Mouse (Mus musculus) embryonic facial prominence, embryonic 11.5 days (tissue): ENCODE measurements around the gene Gm7694. TPM values are rescaled to one million over a fixed set of nuclear protein-coding genes. Genes with fewer than 3 reads are reported as not detected.
A peak's percentile ranks its signal among the peaks of the same experiment; 100 is the strongest.

Experiments used
- ATAC-seq: fragments of 200-750 bp; cut with Nextera tagmentation; replicated peaks from 2 replicates; pipeline ENCODE4 v1.8.0; 2017; ENCODE audit warnings: low read depth; ENCODE audit not compliant: insufficient number of reproducible peaks, low FRiP score, low TSS enrichment
- DNase-seq: peaks from one replicate; pipeline ENCODE4 v3.0.0-alpha.2; 2015; ENCODE audit warnings: low spot score
- H3K27ac ChIP-seq: fragments of 300-500 bp; sonication (generic); replicated peaks from 2 replicates; pipeline ENCODE4 v1.5.1; 2014; ENCODE audit warnings: mild to moderate bottlenecking, low read depth, low read length, control low read depth
- H3K27me3 ChIP-seq: fragments of 300-500 bp; sonication (generic); 2 replicates; pipeline ENCODE4 v1.6.1; 2014; ENCODE audit warnings: mild to moderate bottlenecking, low read length, moderate library complexity, mixed read lengths; ENCODE audit not compliant: control insufficient read depth, insufficient read depth
- H3K36me3 ChIP-seq: fragments of 300-500 bp; sonication (generic); replicated peaks from 2 replicates; pipeline ENCODE4 v1.6.1; 2014; ENCODE audit warnings: low read depth, mild to moderate bottlenecking, low read length, moderate library complexity, mixed read lengths; ENCODE audit not compliant: control insufficient read depth, insufficient read depth
- H3K4me1 ChIP-seq: fragments of 300-500 bp; sonication (generic); 2 replicates; pipeline ENCODE4 v1.6.1; 2014; ENCODE audit warnings: low read length, mixed read lengths; ENCODE audit not compliant: control insufficient read depth, insufficient read depth
- H3K4me2 ChIP-seq: fragments of 300-500 bp; sonication (generic); 2 replicates; pipeline ENCODE4 v1.6.1; 2014; ENCODE audit warnings: low read depth, mild to moderate bottlenecking, control low read depth, low read length, moderate library complexity
- H3K4me3 ChIP-seq: fragments of 300-500 bp; sonication (generic); 2 replicates; pipeline ENCODE4 v1.5.1; 2014; ENCODE audit warnings: low read depth, low read length, control low read depth
- H3K9ac ChIP-seq: fragments of 300-500 bp; sonication (generic); replicated peaks from 2 replicates; pipeline ENCODE4 v1.6.1; 2014; ENCODE audit warnings: mild to moderate bottlenecking, control low read depth, low read length
- H3K9me3 ChIP-seq: fragments of 300-500 bp; sonication (generic); replicated peaks from 2 replicates; pipeline ENCODE4 v1.6.1; 2016; ENCODE audit warnings: mild to moderate bottlenecking, low read length, inconsistent platforms, mixed read lengths; ENCODE audit not compliant: control insufficient read depth
- WGBS: fragments of 180-500 bp; shearing (Covaris S2); extraction: QIAGEN DNeasy Blood & Tissue Kit; methylation state at CpG from one replicate; pipeline ENCODE4 v1.1.7; 2014; 5-methylcytosine and 5-hydroxymethylcytosine counted together
- polyA plus RNA-seq: library from polyadenylated mRNA; unstranded; fragments of >200 nt; fragmentation: Nextera tagmentation; extraction: Ambion mirVana; gene quantifications from 2 replicates; pipeline ENCODE4 v1.2.1, GENCODE M21; 2014

Gm7694 gene
- polyA plus RNA-seq, 1 experiment from 2014 or later = 1.4 TPM

DNA sequence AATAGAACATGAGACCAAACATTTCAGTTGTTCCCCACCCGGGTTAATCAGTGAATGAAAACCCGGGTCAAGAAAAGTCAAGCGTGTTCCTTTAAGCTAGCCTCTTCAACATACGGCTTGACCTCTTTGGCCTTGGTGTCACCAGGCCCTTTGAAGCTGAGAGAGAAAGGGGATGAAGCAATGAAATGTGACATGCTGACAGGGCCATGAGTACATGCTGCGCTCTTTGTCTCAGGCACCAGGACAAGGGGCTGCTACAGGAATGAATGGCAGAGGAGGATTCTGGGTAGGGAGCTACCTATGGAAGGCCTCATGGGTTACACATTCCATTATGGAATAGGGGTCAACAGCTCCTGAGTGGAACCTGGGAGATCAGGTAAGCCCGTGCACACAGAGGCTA lies 3.0 kb downstream of the Gm7694 start:
- no peaks in the 10 kb centered on the region for H3K36me3 ChIP-seq
- no peaks in the 10 kb centered on the region for H3K9me3 ChIP-seq
- H3K27me3 ChIP-seq = no peaks in the 10 kb centered on the region
- H3K4me3 ChIP-seq = no peak overlapping the region
- H3K4me1 ChIP-seq = no peaks in the 10 kb centered on the region
- WGBS = 56% methylated on average over 6 of the region's 6 CpGs
- no peak overlapping the region for H3K27ac ChIP-seq
- no peak overlapping the region for H3K9ac ChIP-seq
- H3K4me2 ChIP-seq = no peak overlapping the region
- ATAC-seq = no peak
- no peak for DNase-seq

DNA sequence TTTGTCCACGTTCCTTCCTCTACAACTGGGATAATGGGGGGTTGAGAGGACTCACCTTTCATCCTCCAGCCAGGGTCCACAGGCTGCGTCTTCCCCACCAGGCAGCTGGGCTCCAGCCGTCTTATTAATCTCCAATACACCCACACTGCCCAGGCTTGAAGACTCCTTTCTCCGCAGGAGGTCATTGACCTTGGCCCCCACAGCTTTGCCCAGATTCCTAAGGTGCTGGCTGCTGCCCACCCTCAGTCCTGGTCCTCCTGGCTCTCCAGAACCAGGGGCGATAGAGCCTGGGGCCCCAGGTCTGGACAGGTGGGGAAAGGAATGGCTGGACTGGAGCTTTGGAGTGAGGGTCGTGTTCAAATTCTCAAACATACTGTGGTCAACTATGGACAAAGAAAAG lies 3.7 kb downstream of the Gm7694 start:
- DNase-seq (no peak), ATAC-seq (no peak)
- Histone ChIP-seq H3K36me3 (no peaks in the 10 kb centered on the region), H3K4me2 (no peak overlapping the region), H3K9me3 (no peaks in the 10 kb centered on the region), H3K27me3 (no peaks in the 10 kb centered on the region), H3K4me1 (no peaks in the 10 kb centered on the region), H3K9ac (no peak overlapping the region), H3K27ac (no peak overlapping the region), H3K4me3 (no peak overlapping the region)
- WGBS = 72% methylated on average over 6 of the region's 6 CpGs

DNA sequence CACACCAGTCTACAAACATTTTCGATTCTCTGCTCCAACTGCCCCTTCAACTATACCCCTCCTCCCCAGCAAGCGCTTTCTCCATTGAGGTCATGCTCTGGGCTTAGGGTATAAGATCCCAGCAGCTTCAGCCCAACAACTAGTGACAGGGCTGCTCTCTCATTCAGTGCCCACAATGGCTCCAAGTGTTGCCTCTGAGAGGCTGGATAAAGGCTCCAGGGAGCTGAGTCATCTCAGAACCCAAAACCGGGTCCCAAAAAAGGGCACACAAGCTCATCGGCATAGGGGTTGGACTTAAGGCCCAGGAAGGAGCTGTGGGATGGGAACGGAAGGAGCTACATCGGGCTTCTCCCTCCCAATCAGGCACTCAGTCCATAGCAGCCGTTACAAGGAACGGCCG lies 4.4 kb downstream of the Gm7694 start:
- Histone ChIP-seq H3K4me2 (no peak overlapping the region), H3K27me3 (no peaks in the 10 kb centered on the region), H3K9me3 (no peaks in the 10 kb centered on the region), H3K4me3 (no peak overlapping the region), H3K9ac (no peak overlapping the region), H3K4me1 (no peaks in the 10 kb centered on the region), H3K27ac (no peak overlapping the region), H3K36me3 (no peaks in the 10 kb centered on the region)
- 95% methylated on average over 9 of the region's 9 CpGs for whole genome bisulfite sequencing
- ATAC-seq (no peak), DNase-seq (no peak)

DNA sequence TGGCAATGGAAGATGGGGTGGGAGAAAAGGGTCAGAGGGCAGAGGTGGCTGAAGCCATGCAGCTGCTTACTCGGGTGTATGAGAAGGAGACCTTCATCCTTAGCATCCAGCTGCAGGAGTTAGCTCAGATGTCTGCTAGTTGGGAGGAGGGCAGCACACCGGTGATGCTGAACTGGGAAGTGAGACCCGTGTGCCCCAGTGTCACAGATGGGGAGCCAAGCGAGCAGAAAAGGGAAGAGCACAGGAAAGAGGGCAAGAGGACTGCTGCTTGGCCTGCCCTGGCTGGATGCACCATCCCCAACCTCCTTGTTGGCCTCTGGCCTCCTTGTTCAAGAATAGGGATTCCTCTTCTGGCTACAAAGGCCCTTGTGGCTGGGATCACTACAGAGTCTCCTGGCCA lies 6.6 kb downstream of the Gm7694 start:
- Histone ChIP-seq H3K4me2 (no peak overlapping the region), H3K36me3 (no peaks in the 10 kb centered on the region), H3K27ac (no peak overlapping the region), H3K4me1 (no peaks in the 10 kb centered on the region), H3K27me3 (no peaks in the 10 kb centered on the region), H3K9me3 (no peaks in the 10 kb centered on the region), H3K9ac (no peak overlapping the region), H3K4me3 (no peak overlapping the region)
- ATAC-seq (no peak), DNase-seq (no peak)
- 74% methylated on average over 4 of the region's 4 CpGs for WGBS

DNA sequence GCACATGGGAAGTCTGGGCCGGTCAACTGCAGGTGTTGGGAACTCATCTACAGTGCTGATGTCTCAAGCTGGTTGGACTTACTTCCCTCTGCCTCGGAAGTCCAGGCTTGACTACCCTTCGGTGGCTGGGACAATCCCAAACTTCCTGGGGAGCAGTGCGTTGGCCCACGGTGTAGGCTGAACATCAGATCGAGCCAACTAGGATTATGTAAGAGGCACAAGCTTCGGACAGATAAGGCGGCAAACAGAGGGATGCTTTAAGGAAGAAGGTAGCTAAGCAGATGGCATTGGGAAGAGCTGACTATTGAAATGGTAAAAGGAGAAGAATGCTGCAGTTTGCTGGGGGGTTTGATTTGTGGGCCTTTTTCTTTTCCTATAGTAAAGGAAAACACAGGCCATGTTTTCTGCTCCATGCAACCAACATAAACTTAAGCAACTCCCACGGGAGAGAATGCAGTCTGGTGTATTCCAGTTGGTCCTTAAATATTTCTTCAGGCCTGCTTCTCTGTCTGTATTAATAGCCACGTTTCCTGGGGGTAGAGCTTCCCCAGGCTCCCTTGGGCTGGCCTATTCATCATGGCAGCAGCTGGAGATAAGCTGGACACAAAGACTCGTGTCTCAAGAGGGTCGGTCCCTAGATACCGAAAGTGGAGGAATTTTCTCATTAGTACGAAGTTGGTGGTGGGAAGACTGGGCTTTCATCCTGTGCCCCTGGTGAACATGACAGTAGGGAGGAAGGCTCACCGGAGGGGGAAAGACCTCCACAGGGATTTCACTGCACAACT lies 11.2 kb downstream of the Gm7694 start:
- H3K4me3 ChIP-seq = no peak overlapping the region
- no peak overlapping the region for H3K27ac ChIP-seq
- no peaks in the 10 kb centered on the region for H3K27me3 ChIP-seq
- DNase-seq (no peak), ATAC-seq (no peak)
- no peaks in the 10 kb centered on the region for H3K4me1 ChIP-seq
- H3K9ac ChIP-seq = no peak overlapping the region
- no peaks in the 10 kb centered on the region for H3K36me3 ChIP-seq
- WGBS = 79% methylated on average over 15 of the region's 15 CpGs
- no peak overlapping the region for H3K4me2 ChIP-seq
- H3K9me3 ChIP-seq = no peaks in the 10 kb centered on the region

DNA sequence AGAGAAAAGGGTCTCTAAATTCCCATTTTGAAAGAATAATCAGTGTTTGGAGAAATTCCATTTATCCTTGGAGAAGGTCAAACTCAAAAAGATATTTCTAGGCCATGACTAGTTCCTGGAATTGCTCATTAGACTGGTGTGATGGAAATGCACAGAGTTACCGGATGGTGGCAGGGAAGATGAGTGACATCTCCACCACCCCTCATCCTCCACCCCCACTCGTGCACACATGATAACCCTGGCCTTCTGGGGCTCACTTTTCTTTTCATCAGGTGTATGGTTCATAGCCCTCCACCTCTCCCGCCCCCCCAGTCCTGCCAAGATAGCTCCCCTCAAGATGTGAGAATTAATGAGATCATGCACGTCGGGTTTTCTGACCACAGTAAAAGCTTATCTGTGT lies 12.9 kb downstream of the Gm7694 start:
- H3K27me3 ChIP-seq = no peaks in the 10 kb centered on the region
- no peaks in the 10 kb centered on the region for H3K36me3 ChIP-seq
- DNase-seq = no peak
- H3K27ac ChIP-seq = no peak overlapping the region
- ATAC-seq = no peak
- H3K4me3 ChIP-seq = no peak overlapping the region
- H3K9ac ChIP-seq = no peak overlapping the region
- 81% methylated on average over 5 of the region's 5 CpGs for WGBS
- no peaks in the 10 kb centered on the region for H3K4me1 ChIP-seq
- H3K9me3 ChIP-seq = no peaks in the 10 kb centered on the region
- no peak overlapping the region for H3K4me2 ChIP-seq

DNA sequence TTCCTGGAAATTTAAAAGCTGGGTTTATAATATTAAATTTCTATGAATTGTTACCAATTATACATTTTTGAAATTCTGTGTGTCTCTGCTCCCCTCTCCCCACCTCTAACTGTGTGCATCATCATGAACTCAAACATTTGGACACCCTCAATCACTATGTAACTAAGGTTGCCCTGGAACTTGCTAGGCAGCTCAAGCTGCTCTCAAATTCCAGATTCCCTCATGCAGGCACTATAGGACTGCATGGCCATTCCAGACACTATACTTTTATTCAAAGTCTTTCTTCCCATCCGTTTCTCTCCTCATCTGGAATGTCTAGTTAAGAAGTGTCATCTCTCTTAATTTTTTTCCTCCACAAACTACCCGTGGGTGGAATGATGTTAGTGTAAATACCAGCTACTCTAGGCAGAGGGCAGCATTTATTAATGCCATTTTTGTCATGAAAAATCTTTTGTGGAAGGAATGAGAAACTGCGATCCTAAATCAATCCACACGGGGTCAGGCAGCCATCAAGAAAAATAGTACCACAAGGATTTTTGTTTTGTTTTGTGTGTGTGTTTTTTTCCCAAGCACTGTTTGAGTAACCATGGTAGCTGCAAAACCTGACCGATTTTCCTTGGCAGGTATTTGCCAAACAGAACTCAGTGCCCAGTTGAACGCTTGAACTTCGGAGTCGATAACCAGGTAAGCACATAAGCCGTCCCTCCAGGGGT lies 13.7 kb downstream of the Gm7694 start:
- H3K9ac ChIP-seq = no peak overlapping the region
- no peak overlapping the region for H3K4me2 ChIP-seq
- ATAC-seq (no peak), DNase-seq (peak; percentile 84)
- H3K9me3 ChIP-seq = no peaks in the 10 kb centered on the region
- 43% methylated on average over 9 of the region's 9 CpGs for WGBS
- H3K36me3 ChIP-seq = no peaks in the 10 kb centered on the region
- no peak overlapping the region for H3K4me3 ChIP-seq
- H3K27ac ChIP-seq = no peak overlapping the region
- H3K27me3 ChIP-seq = no peaks in the 10 kb centered on the region
- H3K4me1 ChIP-seq = no peaks in the 10 kb centered on the region

DNA sequence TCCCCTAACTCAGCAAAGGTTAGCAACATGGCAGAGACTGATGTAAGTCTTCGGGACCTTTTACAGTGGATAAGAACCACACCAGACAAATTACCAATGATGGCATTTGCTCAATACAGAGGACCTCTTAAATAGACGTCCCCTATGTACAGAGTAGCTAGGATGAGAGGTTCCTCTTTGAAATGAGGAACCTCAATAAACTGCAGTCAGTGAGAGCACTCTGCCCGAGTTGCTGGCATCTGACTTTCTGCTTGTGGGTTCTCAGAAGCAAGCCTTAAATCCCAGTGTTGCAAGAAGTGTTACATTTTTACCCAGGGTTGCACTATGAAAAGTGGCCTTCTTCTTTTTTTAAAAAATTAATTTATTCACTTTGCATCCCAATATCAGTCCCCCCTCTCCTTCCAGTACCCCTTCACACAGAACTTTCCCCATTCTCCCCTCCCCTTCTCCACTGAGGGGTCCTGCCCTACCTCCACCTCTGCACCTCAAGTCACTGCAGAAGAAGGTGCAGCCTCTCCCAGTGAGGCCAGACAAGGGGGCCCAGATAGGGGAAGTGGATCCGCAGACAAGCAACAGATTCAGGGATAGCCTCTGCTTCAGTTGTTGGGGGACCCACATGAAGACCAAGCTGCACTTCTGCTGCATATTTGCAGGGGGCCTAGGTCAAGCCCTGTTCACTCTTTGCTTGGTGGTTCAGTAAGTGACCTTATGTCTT lies 23.6 kb downstream of the Gm7694 start:
- H3K4me1 ChIP-seq = no peaks in the 10 kb centered on the region
- no peak overlapping the region for H3K4me3 ChIP-seq
- 76% methylated on average over 4 of the region's 4 CpGs for whole genome bisulfite sequencing
- ATAC-seq (no peak), DNase-seq (no peak)
- H3K27me3 ChIP-seq = no peaks in the 10 kb centered on the region
- H3K4me2 ChIP-seq = no peak overlapping the region
- no peak overlapping the region for H3K27ac ChIP-seq
- no peak overlapping the region for H3K9ac ChIP-seq
- no peaks in the 10 kb centered on the region for H3K36me3 ChIP-seq
- H3K9me3 ChIP-seq = no peaks in the 10 kb centered on the region
